Mouse (Mus musculus): Measurements from ENCODE around the gene Gm3839.
"Not testable (repeated sequence)": the region's sequence is repeated elsewhere in the genome, so short reads cannot be mapped to it uniquely, and the experiment has no call there.

The Gm3839 gene

GRCm38 (mm10) chr14:11356626-11357025 is at the start of gene Gm3839:
Gene Gm3839 (minus strand): TSS chr14:11356726.
- not testable (repeated sequence) for ATAC-seq (ENCODE audit: insufficient number of reproducible peaks, low FRiP score, low TSS enrichment)

- ATAC-seq (ENCODE audit: insufficient number of reproducible peaks, low FRiP score, low TSS enrichment) = no peak
Observed at GRCm38 (mm10) chr14:11405661-11406060, 49.1 kb upstream of the Gm3839 start.

- ATAC-seq (ENCODE audit: insufficient number of reproducible peaks, low FRiP score, low TSS enrichment) = no peak
Observed at GRCm38 (mm10) chr14:11377846-11378245, 21.3 kb upstream of the Gm3839 start.

GRCm38 (mm10) chr14:11375225-11375624 is 18.7 kb upstream of the Gm3839 start:
- no peak for ATAC-seq (ENCODE audit: insufficient number of reproducible peaks, low FRiP score, low TSS enrichment)

GRCm38 (mm10) chr14:11346086-11346485 is 10.4 kb downstream of the Gm3839 start:
- ATAC-seq (ENCODE audit: insufficient number of reproducible peaks, low FRiP score, low TSS enrichment) = no peak

GRCm38 (mm10) chr14:11329993-11330392 is 26.5 kb downstream of the Gm3839 start:
- no peak for ATAC-seq (ENCODE audit: insufficient number of reproducible peaks, low FRiP score, low TSS enrichment)

GRCm38 (mm10) chr14:11307079-11307478 is 49.4 kb downstream of the Gm3839 start:
- no peak for ATAC-seq (ENCODE audit: insufficient number of reproducible peaks, low FRiP score, low TSS enrichment)

- not testable (repeated sequence) for ATAC-seq (ENCODE audit: insufficient number of reproducible peaks, low FRiP score, low TSS enrichment)
Observed at GRCm38 (mm10) chr14:11287956-11288355, 68.6 kb downstream of the Gm3839 start.

- ATAC-seq (ENCODE audit: insufficient number of reproducible peaks, low FRiP score, low TSS enrichment) = no peak
Observed at GRCm38 (mm10) chr14:11257161-11257705, 99.3 kb downstream of the Gm3839 start.

- ATAC-seq (ENCODE audit: insufficient number of reproducible peaks, low FRiP score, low TSS enrichment) = no peak
Observed at GRCm38 (mm10) chr14:11248053-11248452, 108.5 kb downstream of the Gm3839 start.

- ATAC-seq (ENCODE audit: insufficient number of reproducible peaks, low FRiP score, low TSS enrichment) = no peak
Observed at GRCm38 (mm10) chr14:11244546-11244945, 112.0 kb downstream of the Gm3839 start.

- ATAC-seq (ENCODE audit: insufficient number of reproducible peaks, low FRiP score, low TSS enrichment) = no peak
Observed at GRCm38 (mm10) chr14:11232086-11232485, 124.4 kb downstream of the Gm3839 start.
